Mouse (Mus musculus): ENCODE data around the gene Acer1. TPM values are rescaled to one million over a fixed set of nuclear protein-coding genes. Genes with fewer than 3 reads are reported as not detected.
"Not testable (repeated sequence)": the region's sequence is repeated elsewhere in the genome, so short reads cannot be mapped to it uniquely, and the experiment has no call there.

Gene Acer1
- polyA plus RNA-seq, 1 experiment from 2014 or later, result not detected

DNA sequence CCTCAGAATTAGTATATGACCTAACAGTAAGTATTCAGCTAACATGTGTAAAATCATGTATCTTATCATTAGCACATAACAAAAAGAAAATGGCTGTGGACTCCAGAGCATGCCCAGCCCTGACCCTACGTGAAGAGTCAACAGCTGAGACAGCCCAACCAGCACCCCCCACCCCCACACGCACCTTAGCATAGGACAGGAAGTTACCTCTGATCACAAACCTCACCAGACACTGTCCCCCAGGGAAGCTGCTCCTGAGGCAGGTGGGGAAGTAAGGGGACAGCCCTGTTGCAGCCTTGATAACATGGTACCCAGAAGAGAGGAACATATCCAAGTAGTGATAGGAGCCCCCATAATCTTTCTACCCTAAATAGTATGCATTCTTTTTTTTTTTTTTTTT is 55.9 kb downstream of the Acer1 start:
- Histone ChIP-seq H3K4me1 (ENCODE audit: control insufficient read depth, insufficient read depth, low read length) (no peaks in the 10 kb centered on the region), H3K36me3 (ENCODE audit: control insufficient read depth, insufficient read depth, low read length) (peaks cover 11% of the 10 kb centered on the region), H3K4me2 (ENCODE audit: low read depth) (no peak overlapping the region), H3K9me3 (ENCODE audit: control insufficient read depth, low read length) (no peaks in the 10 kb centered on the region), H3K4me3 (ENCODE audit: low read depth, low read length) (no peak overlapping the region), H3K27ac (ENCODE audit: low read depth, low read length) (no peak overlapping the region), H3K9ac (ENCODE audit: low read length) (no peak overlapping the region), H3K27me3 (ENCODE audit: control insufficient read depth, insufficient read depth, low read length) (no peaks in the 10 kb centered on the region)
- ATAC-seq (ENCODE audit: insufficient read depth, low FRiP score, low TSS enrichment) (no peak), DNase-seq (ENCODE audit: low spot score) (no peak)
- WGBS, result 88% methylated on average over 2 of the region's 2 CpGs

DNA sequence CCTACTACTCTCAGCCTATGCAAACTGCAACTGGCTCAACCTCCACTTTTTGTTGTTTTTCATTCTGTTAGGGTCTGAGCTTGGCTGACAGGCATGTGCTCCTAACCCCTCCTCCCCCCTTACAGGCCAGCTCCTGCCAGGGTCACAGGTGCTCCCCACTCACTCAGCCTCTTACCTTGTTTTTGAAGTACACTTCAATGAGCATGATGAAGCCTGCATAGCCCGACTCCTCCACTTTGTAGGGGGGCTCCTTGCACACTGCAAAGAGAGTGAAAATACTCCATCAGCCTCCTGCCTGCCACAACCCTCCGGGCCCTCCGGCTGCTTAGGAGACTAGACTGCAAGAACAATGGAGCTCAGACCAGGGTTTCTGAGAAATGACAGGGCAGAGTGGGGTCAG is 62.2 kb downstream of the Acer1 start:
- no peaks in the 10 kb centered on the region for H3K27me3 ChIP-seq (ENCODE audit: control insufficient read depth, insufficient read depth, low read length)
- ATAC-seq (ENCODE audit: insufficient read depth, low FRiP score, low TSS enrichment) (no peak), DNase-seq (ENCODE audit: low spot score) (no peak)
- H3K9ac ChIP-seq (ENCODE audit: low read length), result no peak overlapping the region
- H3K36me3 ChIP-seq (ENCODE audit: control insufficient read depth, insufficient read depth, low read length), result peaks cover 12% of the 10 kb centered on the region
- no peak overlapping the region for H3K27ac ChIP-seq (ENCODE audit: low read depth, low read length)
- 91% methylated on average over 3 of the region's 3 CpGs for WGBS
- no peaks in the 10 kb centered on the region for H3K9me3 ChIP-seq (ENCODE audit: control insufficient read depth, low read length)
- no peak overlapping the region for H3K4me3 ChIP-seq (ENCODE audit: low read depth, low read length)
- H3K4me1 ChIP-seq (ENCODE audit: control insufficient read depth, insufficient read depth, low read length), result no peaks in the 10 kb centered on the region
- no peak overlapping the region for H3K4me2 ChIP-seq (ENCODE audit: low read depth)

DNA sequence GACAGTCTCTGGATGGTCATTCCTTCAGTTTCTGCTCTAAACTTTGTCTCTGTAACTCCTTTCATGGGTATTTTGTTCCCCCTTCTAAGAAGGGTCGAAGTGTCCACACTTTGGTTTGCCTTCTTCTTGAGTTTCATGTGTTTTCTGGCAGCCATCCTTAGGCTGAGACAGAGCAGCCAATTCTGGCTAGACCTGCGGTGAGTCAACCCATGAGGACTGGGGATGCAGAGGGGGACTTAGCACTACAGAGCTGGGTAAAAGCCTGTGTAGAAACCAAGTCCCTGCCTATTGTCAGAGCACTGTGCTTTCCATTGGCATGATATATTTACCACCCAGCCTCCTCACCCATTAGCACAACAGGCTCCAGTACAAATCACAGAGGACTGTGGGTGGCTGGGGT is 64.8 kb downstream of the Acer1 start:
- no peaks in the 10 kb centered on the region for H3K9me3 ChIP-seq (ENCODE audit: control insufficient read depth, low read length)

DNA sequence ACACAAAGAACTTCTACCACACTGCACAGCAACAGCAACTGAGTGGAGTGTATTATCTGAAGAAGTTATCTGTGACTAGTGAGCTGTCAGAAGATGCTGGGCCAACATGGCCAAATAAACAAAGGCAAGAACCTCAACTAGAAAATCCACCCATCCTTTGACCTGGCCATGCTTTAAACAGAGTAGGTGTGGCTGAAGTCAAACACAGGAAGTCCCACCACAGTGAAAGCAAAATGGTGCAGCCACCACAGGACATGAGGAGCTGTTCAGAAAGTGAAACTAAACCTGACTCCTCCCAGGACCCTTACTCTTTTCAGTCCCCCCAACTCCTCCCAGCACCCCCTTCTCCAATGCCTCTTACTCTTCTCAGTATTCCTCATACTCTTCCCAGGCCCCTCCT is 68.5 kb downstream of the Acer1 start:
- Histone ChIP-seq H3K4me3 (ENCODE audit: low read depth, low read length) (no peak overlapping the region), H3K27ac (ENCODE audit: low read depth, low read length) (no peak overlapping the region), H3K9ac (ENCODE audit: low read length) (no peak overlapping the region), H3K4me1 (ENCODE audit: control insufficient read depth, insufficient read depth, low read length) (no peaks in the 10 kb centered on the region), H3K9me3 (ENCODE audit: control insufficient read depth, low read length) (no peaks in the 10 kb centered on the region), H3K27me3 (ENCODE audit: control insufficient read depth, insufficient read depth, low read length) (no peaks in the 10 kb centered on the region), H3K36me3 (ENCODE audit: control insufficient read depth, insufficient read depth, low read length) (peaks cover 12% of the 10 kb centered on the region), H3K4me2 (ENCODE audit: low read depth) (no peak overlapping the region)
- DNase-seq (ENCODE audit: low spot score), result no peak
- no peak for ATAC-seq (ENCODE audit: insufficient read depth, low FRiP score, low TSS enrichment)

More for the DNA sequence above, 64.8 kb downstream of the Acer1 start:
- H3K4me1 ChIP-seq (ENCODE audit: control insufficient read depth, insufficient read depth, low read length), result no peaks in the 10 kb centered on the region
- no peak overlapping the region for H3K4me3 ChIP-seq (ENCODE audit: low read depth, low read length)
- peaks cover 15% of the 10 kb centered on the region for H3K36me3 ChIP-seq (ENCODE audit: control insufficient read depth, insufficient read depth, low read length)
- no peaks in the 10 kb centered on the region for H3K27me3 ChIP-seq (ENCODE audit: control insufficient read depth, insufficient read depth, low read length)
- 95% methylated on average over 2 of the region's 2 CpGs for WGBS
- H3K9ac ChIP-seq (ENCODE audit: low read length), result no peak overlapping the region
- H3K4me2 ChIP-seq (ENCODE audit: low read depth), result no peak overlapping the region
- ATAC-seq (ENCODE audit: insufficient read depth, low FRiP score, low TSS enrichment), result no peak
- no peak for DNase-seq (ENCODE audit: low spot score)
- no peak overlapping the region for H3K27ac ChIP-seq (ENCODE audit: low read depth, low read length)

DNA sequence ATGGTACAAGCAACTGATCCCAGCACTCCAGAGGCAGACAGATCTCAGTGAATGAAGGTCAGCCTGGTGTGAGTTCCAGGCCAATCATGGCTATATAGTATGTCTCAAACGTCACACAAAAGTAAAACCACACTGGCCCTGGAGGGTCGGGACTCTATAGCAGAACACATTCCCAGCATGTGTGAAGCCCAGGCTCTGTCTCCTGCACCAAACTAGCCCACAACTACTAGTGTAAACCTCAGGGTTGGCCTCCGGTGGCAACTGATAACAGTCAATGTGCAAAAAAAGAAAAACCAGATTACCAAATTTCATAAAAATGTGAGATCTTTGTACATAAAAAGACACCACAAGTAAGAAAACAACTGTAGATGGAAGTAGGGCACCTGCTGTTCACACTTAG is 68.9 kb downstream of the Acer1 start:
- no peaks in the 10 kb centered on the region for H3K9me3 ChIP-seq (ENCODE audit: control insufficient read depth, low read length)
- H3K4me2 ChIP-seq (ENCODE audit: low read depth), result no peak overlapping the region
- no peak for ATAC-seq (ENCODE audit: insufficient read depth, low FRiP score, low TSS enrichment)
- H3K9ac ChIP-seq (ENCODE audit: low read length), result no peak overlapping the region
- H3K4me3 ChIP-seq (ENCODE audit: low read depth, low read length), result no peak overlapping the region
- WGBS, result 94% methylated on average over 3 of the region's 3 CpGs
- H3K27ac ChIP-seq (ENCODE audit: low read depth, low read length), result no peak overlapping the region
- H3K4me1 ChIP-seq (ENCODE audit: control insufficient read depth, insufficient read depth, low read length), result no peaks in the 10 kb centered on the region
- no peaks in the 10 kb centered on the region for H3K27me3 ChIP-seq (ENCODE audit: control insufficient read depth, insufficient read depth, low read length)
- H3K36me3 ChIP-seq (ENCODE audit: control insufficient read depth, insufficient read depth, low read length), result peaks cover 12% of the 10 kb centered on the region
- DNase-seq (ENCODE audit: low spot score), result no peak

DNA sequence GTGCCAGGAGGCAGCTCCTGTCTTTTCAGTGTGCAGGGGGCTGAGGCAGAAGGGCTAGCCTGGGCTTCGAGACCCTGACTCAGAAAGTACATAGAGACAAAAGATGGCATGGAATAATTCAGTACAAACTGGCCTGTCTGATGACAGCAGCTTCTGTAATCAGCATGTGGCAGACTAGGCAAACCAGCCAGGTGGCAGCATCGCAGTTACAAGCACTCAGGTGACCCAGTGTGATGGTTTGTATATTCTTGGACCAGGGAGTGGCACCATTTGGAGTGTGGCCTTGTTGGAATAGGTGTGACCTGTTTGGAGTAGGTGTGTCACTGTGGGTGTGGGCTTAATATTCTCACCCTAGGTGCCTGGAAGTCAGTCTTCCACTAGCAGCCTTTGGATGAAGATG is 72.2 kb downstream of the Acer1 start:
- H3K27ac ChIP-seq (ENCODE audit: low read depth, low read length); DNase-seq (ENCODE audit: low spot score); H3K4me2 ChIP-seq (ENCODE audit: low read depth); H3K4me1 ChIP-seq (ENCODE audit: control insufficient read depth, insufficient read depth, low read length); H3K4me3 ChIP-seq (ENCODE audit: low read depth, low read length); H3K27me3 ChIP-seq (ENCODE audit: control insufficient read depth, insufficient read depth, low read length); ATAC-seq (ENCODE audit: insufficient read depth, low FRiP score, low TSS enrichment); H3K9me3 ChIP-seq (ENCODE audit: control insufficient read depth, low read length); H3K9ac ChIP-seq (ENCODE audit: low read length): not testable (repeated sequence)
- H3K36me3 ChIP-seq (ENCODE audit: control insufficient read depth, insufficient read depth, low read length), result peaks cover 13% of the 10 kb centered on the region
- WGBS, result 83% methylated on average over 2 of the region's 2 CpGs

DNA sequence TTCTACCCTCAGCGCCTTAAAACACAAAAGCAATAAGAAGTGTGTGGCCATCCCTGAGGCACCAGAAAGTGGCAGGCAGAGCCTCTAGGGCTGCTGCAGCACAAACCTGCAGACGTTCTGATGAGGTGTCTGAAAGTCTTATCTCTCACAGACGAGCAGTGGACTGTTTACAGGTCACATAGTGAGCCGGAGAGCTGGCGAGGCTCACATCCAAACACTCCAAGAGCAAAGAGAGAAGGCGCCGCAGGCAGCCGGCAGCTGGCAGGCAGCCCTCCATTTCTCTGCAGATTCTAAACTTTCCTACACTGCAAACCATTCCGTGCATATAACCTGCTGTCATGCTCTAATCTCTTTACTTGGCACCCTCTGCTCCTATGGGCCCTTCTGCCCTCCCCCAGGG is 74.0 kb downstream of the Acer1 start:
- H3K36me3 ChIP-seq (ENCODE audit: control insufficient read depth, insufficient read depth, low read length), result peaks cover 13% of the 10 kb centered on the region
- no peaks in the 10 kb centered on the region for H3K4me1 ChIP-seq (ENCODE audit: control insufficient read depth, insufficient read depth, low read length)
- H3K9me3 ChIP-seq (ENCODE audit: control insufficient read depth, low read length), result no peaks in the 10 kb centered on the region

DNA sequence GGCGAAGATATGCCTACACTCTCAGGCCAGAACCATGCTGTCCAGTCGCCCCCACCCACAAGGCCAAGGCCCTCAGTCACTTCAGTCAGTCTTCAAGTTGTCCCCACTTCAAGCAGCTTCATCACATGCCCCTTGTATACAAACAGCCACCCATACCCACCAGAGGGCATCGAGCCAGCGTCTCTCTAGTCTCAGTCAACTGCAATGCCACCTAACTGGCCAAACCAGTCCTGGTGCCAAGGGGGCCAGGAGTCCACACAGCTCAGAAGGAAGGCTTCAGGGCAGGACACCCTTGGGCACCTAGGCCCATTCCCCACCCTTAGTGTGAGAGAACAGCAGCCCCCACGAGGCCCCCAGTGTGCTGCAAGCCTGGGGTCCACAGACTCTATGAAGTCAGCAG is 74.8 kb downstream of the Acer1 start:
- Histone ChIP-seq H3K4me3 (ENCODE audit: low read depth, low read length) (no peak overlapping the region), H3K27ac (ENCODE audit: low read depth, low read length) (no peak overlapping the region), H3K36me3 (ENCODE audit: control insufficient read depth, insufficient read depth, low read length) (peaks cover 16% of the 10 kb centered on the region), H3K27me3 (ENCODE audit: control insufficient read depth, insufficient read depth, low read length) (no peaks in the 10 kb centered on the region), H3K4me2 (ENCODE audit: low read depth) (no peak overlapping the region), H3K9me3 (ENCODE audit: control insufficient read depth, low read length) (no peaks in the 10 kb centered on the region), H3K9ac (ENCODE audit: low read length) (no peak overlapping the region), H3K4me1 (ENCODE audit: control insufficient read depth, insufficient read depth, low read length) (no peaks in the 10 kb centered on the region)
- no peak for DNase-seq (ENCODE audit: low spot score)
- 84% methylated on average over 5 of the region's 5 CpGs for WGBS
- no peak for ATAC-seq (ENCODE audit: insufficient read depth, low FRiP score, low TSS enrichment)

More for the DNA sequence above, 74.0 kb downstream of the Acer1 start:
- WGBS, result 96% methylated on average over 9 of the region's 9 CpGs
- Histone ChIP-seq H3K27ac (ENCODE audit: low read depth, low read length) (no peak overlapping the region), H3K27me3 (ENCODE audit: control insufficient read depth, insufficient read depth, low read length) (no peaks in the 10 kb centered on the region), H3K4me3 (ENCODE audit: low read depth, low read length) (no peak overlapping the region), H3K4me2 (ENCODE audit: low read depth) (no peak overlapping the region), H3K9ac (ENCODE audit: low read length) (no peak overlapping the region)
- ATAC-seq (ENCODE audit: insufficient read depth, low FRiP score, low TSS enrichment) (no peak), DNase-seq (ENCODE audit: low spot score) (no peak)

DNA sequence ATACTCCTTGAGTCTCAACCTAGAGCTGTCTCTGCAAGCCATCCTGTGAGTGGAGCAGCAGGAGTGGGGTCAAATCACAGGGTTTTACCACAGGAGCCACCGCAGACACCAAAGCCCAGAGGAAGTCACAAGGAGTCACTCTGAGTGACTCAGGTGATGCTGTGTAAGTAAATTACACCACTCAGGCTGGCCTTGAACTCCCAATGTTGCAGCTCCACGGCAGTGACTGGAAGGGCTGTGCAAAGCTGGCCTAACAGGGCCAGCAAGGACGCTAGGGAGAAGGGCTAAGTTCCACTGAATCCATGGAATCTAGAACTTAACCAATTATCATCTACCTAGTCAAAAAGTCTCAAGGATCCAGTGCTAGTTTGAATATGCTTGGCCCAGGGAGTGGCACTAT is 75.8 kb downstream of the Acer1 start:
- no peak overlapping the region for H3K9ac ChIP-seq (ENCODE audit: low read length)
- WGBS, result 93% methylated on average over 3 of the region's 3 CpGs
- H3K4me2 ChIP-seq (ENCODE audit: low read depth), result no peak overlapping the region
- no peaks in the 10 kb centered on the region for H3K4me1 ChIP-seq (ENCODE audit: control insufficient read depth, insufficient read depth, low read length)
- no peak overlapping the region for H3K4me3 ChIP-seq (ENCODE audit: low read depth, low read length)
- H3K27ac ChIP-seq (ENCODE audit: low read depth, low read length), result no peak overlapping the region
- no peak for DNase-seq (ENCODE audit: low spot score)
- peaks cover 22% of the 10 kb centered on the region for H3K36me3 ChIP-seq (ENCODE audit: control insufficient read depth, insufficient read depth, low read length)
- no peaks in the 10 kb centered on the region for H3K9me3 ChIP-seq (ENCODE audit: control insufficient read depth, low read length)
- no peaks in the 10 kb centered on the region for H3K27me3 ChIP-seq (ENCODE audit: control insufficient read depth, insufficient read depth, low read length)
- ATAC-seq (ENCODE audit: insufficient read depth, low FRiP score, low TSS enrichment), result no peak

All from neural tube, embryonic 11.5 days (tissue).